Mouse (Mus musculus) neural tube, embryonic 14.5 days (tissue): Measurements from ENCODE around the gene St6gal1. TPM values are rescaled to one million over a fixed set of nuclear protein-coding genes. Genes with fewer than 3 reads are reported as not detected.

Experiments
- ATAC-seq: fragments of 200-750 bp; cut with Nextera tagmentation; 2 replicates; pipeline ENCODE4 v1.8.0; 2017; ENCODE audit warnings: low read depth, mild to moderate bottlenecking, moderate TSS enrichment, moderate library complexity
- H3K27ac ChIP-seq: fragments of 300-500 bp; sonication (generic); 2 replicates; pipeline ENCODE4 v1.5.1; 2014; ENCODE audit warnings: low read depth, mild to moderate bottlenecking, control low read depth, low read length, moderate library complexity, mixed read lengths
- H3K27me3 ChIP-seq: fragments of 300-500 bp; sonication (generic); 2 replicates; pipeline ENCODE4 v1.6.1; 2014; ENCODE audit warnings: low read length; ENCODE audit not compliant: control insufficient read depth, insufficient read depth
- H3K36me3 ChIP-seq: fragments of 300-500 bp; sonication (generic); 2 replicates; pipeline ENCODE4 v1.6.1; 2014; ENCODE audit warnings: low read length, mixed read lengths; ENCODE audit not compliant: control insufficient read depth, insufficient read depth
- H3K4me1 ChIP-seq: fragments of 300-500 bp; sonication (generic); 2 replicates; pipeline ENCODE4 v1.6.1; 2014; ENCODE audit warnings: low read length; ENCODE audit not compliant: control insufficient read depth, insufficient read depth
- H3K4me2 ChIP-seq: fragments of 300-500 bp; sonication (generic); 2 replicates; pipeline ENCODE4 v1.6.1; 2014; ENCODE audit warnings: mild to moderate bottlenecking, low read depth, low read length, control low read depth
- H3K4me3 ChIP-seq: fragments of 300-500 bp; sonication (generic); 2 replicates; pipeline ENCODE4 v1.5.1; 2014; ENCODE audit warnings: low read depth, low read length, control low read depth, mixed read lengths
- H3K9ac ChIP-seq: fragments of 300-500 bp; sonication (generic); replicated peaks from 2 replicates; pipeline ENCODE4 v1.6.1; 2014; ENCODE audit warnings: low read depth, mild to moderate bottlenecking, control low read depth, low read length, mixed read lengths
- H3K9me3 ChIP-seq: fragments of 300-500 bp; sonication (generic); 2 replicates; pipeline ENCODE4 v1.6.1; 2016; ENCODE audit warnings: low read length; ENCODE audit not compliant: control insufficient read depth
- WGBS: fragments of 180-500 bp; shearing (Covaris S2); extraction: QIAGEN DNeasy Blood & Tissue Kit; methylation state at CpG from one replicate; pipeline ENCODE4 v1.1.7; 2014; 5-methylcytosine and 5-hydroxymethylcytosine counted together
- polyA plus RNA-seq: library from polyadenylated mRNA; unstranded; fragments of >200 nt; fragmentation: Nextera tagmentation; extraction: Ambion mirVana; gene quantifications from 2 replicates; pipeline ENCODE4 v1.2.1, GENCODE M21; 2014

The St6gal1 gene
- polyA plus RNA-seq, 1 experiment from 2014 or later: 23.0 TPM

GRCm38 (mm10) chr16:23185824-23186223, 38.7 kb upstream of the St6gal1 start:
- H3K9ac ChIP-seq: no peak overlapping the region
- no peak overlapping the region for H3K27ac ChIP-seq
- H3K36me3 ChIP-seq: no peaks in the 10 kb centered on the region
- no peak for ATAC-seq
- no peaks in the 10 kb centered on the region for H3K4me1 ChIP-seq
- no peak overlapping the region for H3K4me2 ChIP-seq
- no peaks in the 10 kb centered on the region for H3K9me3 ChIP-seq
- no peak overlapping the region for H3K4me3 ChIP-seq
- WGBS: 94% methylated on average over 2 of the region's 2 CpGs
- no peaks in the 10 kb centered on the region for H3K27me3 ChIP-seq

DNA sequence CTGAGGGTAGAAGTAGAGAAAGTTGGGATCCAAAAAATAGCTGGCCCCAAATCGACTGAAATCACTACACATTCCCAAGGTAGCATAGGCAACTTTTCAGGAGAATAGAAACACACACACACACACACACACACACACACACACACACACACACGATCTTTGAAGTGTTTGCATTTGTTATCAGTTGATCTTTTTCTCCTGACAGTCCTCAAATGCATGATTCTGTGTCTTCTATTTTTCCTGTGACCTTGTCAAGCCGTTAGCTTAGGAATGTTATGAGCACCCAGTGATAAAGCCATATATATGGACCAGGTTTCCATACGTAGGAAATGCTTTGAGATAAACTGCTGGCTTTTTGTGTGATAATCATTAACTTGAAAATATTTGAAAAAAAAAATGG, 38.1 kb upstream of the St6gal1 start:
- Histone ChIP-seq H3K4me3 (no peak overlapping the region), H3K9me3 (no peaks in the 10 kb centered on the region), H3K27ac (no peak overlapping the region), H3K4me1 (no peaks in the 10 kb centered on the region), H3K36me3 (no peaks in the 10 kb centered on the region), H3K27me3 (no peaks in the 10 kb centered on the region), H3K4me2 (no peak overlapping the region), H3K9ac (no peak overlapping the region)
- 88% methylated on average over 4 of the region's 4 CpGs for WGBS
- no peak for ATAC-seq

- Histone ChIP-seq H3K36me3 (no peaks in the 10 kb centered on the region), H3K4me2 (no peak overlapping the region), H3K4me1 (no peaks in the 10 kb centered on the region), H3K27me3 (no peaks in the 10 kb centered on the region), H3K9ac (no peak overlapping the region), H3K4me3 (no peak overlapping the region), H3K9me3 (no peaks in the 10 kb centered on the region), H3K27ac (no peak overlapping the region)
- WGBS: 90% methylated on average over 7 of the region's 7 CpGs
- ATAC-seq: no peak
Measured at GRCm38 (mm10) chr16:23187983-23188382, 36.6 kb upstream of the St6gal1 start.

DNA sequence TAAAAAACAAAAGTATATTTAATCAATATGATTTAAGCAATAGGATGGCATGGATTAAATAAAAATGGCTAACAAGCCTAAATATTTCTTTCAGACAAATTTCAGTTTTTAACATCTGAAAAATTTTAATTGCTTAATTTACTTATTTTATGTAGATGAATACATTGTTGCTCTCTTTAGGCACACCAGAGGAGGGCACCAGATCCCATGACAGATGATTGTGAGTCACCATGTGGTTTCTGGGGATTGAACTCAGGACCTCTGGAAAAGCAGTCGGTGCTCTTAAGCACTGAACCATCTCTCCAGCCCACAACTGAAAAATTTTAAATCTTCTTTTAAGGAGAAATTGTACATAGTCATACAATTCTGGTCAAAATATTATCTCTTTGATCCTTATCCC, 34.9 kb upstream of the St6gal1 start:
- no peaks in the 10 kb centered on the region for H3K36me3 ChIP-seq
- 89% methylated on average over 1 of the region's 1 CpGs for WGBS
- H3K27ac ChIP-seq: no peak overlapping the region
- no peaks in the 10 kb centered on the region for H3K4me1 ChIP-seq
- no peaks in the 10 kb centered on the region for H3K27me3 ChIP-seq
- no peak overlapping the region for H3K4me2 ChIP-seq
- no peak overlapping the region for H3K4me3 ChIP-seq
- no peaks in the 10 kb centered on the region for H3K9me3 ChIP-seq
- H3K9ac ChIP-seq: no peak overlapping the region
- ATAC-seq: no peak

DNA sequence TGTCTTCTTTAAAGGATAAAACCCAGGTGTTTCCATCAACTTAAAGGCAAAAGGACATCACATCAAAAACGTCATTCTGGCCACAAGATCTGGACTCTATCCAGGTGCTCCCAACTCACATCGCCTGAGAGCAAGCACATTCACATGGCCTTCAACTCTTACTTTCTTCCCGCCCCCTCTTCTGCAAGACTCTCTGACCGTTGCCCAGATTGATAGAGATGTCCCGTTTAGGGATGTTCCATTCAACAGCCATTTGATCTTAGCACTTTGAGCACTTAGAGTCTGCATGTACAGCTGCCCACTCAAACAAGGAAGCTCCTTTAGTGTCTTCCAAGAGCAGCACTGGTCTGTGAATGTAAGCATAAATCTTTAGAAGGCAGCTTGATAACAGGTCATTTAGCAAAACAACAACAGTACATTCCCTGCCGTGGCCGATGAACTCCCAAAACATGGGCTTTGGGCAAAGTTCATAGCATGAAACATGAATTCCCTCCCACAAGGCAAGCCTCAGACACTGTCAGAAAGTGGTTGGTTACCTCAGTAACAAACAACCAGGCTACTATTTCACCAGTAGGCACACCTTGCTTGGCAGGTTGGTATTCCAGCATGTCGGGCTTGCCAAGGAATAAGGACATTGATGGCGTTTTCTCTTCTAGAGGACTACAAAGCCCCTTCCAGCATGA, 32.8 kb upstream of the St6gal1 start:
- Histone ChIP-seq H3K27ac (no peak overlapping the region), H3K27me3 (no peaks in the 10 kb centered on the region), H3K4me3 (no peak overlapping the region), H3K9ac (no peak overlapping the region), H3K9me3 (no peaks in the 10 kb centered on the region), H3K4me2 (no peak overlapping the region), H3K36me3 (no peaks in the 10 kb centered on the region), H3K4me1 (no peaks in the 10 kb centered on the region)
- 83% methylated on average over 9 of the region's 9 CpGs for WGBS
- ATAC-seq: no peak

DNA sequence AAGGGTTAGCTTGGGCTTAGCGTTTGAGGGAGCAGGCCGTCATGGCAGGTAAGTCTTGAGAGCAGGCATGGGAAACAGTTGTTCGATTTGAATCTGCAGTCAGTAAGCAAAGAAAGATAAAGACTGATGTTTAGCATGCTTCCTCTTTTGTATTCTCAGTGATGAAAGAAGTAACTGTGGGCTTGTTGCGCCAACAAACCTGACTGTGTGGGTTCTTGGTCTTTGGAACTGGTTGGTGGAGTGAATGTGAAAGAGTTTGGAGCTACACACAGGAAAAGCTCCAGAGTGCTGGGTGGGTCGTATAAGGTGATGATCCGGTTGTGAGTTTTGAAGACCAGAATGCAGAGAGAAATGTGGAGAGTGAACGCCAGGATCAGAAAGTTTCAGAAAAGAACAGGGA, 28.9 kb upstream of the St6gal1 start:
- H3K4me3 ChIP-seq: no peak overlapping the region
- no peaks in the 10 kb centered on the region for H3K4me1 ChIP-seq
- no peak overlapping the region for H3K9ac ChIP-seq
- ATAC-seq: no peak
- no peaks in the 10 kb centered on the region for H3K9me3 ChIP-seq
- no peak overlapping the region for H3K4me2 ChIP-seq
- H3K36me3 ChIP-seq: no peaks in the 10 kb centered on the region
- WGBS: 84% methylated on average over 7 of the region's 7 CpGs
- H3K27me3 ChIP-seq: no peaks in the 10 kb centered on the region
- no peak overlapping the region for H3K27ac ChIP-seq

DNA sequence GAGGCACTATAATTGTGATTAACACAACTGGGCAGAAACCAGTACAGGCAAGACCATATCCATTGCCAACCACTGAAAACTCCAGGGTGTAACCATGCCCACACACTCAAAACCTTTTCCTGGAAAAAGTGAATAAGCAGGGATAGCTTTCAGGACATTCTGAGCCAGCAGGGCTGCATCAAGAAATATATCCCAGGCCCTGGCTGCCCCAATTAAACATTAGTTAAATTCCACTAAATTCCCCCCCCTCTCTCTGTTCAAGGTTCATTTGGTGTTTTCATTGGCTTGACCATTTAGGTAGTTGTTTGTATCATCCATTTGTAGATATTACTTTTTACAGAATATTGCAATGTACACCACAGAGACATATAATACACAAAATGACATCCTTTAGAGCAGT, 28.2 kb upstream of the St6gal1 start:
- no peak overlapping the region for H3K9ac ChIP-seq
- no peaks in the 10 kb centered on the region for H3K9me3 ChIP-seq
- H3K4me1 ChIP-seq: no peaks in the 10 kb centered on the region
- no peak overlapping the region for H3K4me3 ChIP-seq
- H3K27me3 ChIP-seq: no peaks in the 10 kb centered on the region
- no peak for ATAC-seq
- H3K4me2 ChIP-seq: no peak overlapping the region
- H3K36me3 ChIP-seq: no peaks in the 10 kb centered on the region
- no peak overlapping the region for H3K27ac ChIP-seq

GRCm38 (mm10) chr16:23196791-23197190, 27.7 kb upstream of the St6gal1 start:
- H3K4me1 ChIP-seq: no peaks in the 10 kb centered on the region
- no peak for ATAC-seq
- WGBS: 93% methylated on average over 6 of the region's 6 CpGs
- no peak overlapping the region for H3K27ac ChIP-seq
- H3K4me2 ChIP-seq: no peak overlapping the region
- H3K27me3 ChIP-seq: no peaks in the 10 kb centered on the region
- H3K9me3 ChIP-seq: no peaks in the 10 kb centered on the region
- H3K4me3 ChIP-seq: no peak overlapping the region
- no peaks in the 10 kb centered on the region for H3K36me3 ChIP-seq
- H3K9ac ChIP-seq: no peak overlapping the region

DNA sequence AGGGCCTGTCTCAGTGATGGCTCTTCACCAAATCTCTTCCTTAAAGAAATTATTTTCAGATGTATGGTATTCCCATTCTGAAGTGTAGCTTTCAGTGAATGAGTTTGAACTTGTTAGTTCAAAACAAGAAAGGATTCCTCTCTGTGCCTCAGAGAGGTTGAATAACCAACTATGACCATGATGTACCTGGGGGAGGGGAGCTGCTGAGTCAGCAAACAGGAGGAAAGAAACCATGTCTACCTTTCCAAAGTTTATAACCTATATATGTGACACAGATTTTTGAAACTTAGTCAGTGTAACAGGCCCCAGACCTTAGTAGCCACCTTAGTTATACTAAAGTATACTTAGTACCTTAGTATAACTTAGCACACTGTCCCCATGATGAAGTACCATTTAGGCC, 23.0 kb upstream of the St6gal1 start:
- H3K27me3 ChIP-seq: no peaks in the 10 kb centered on the region
- H3K4me2 ChIP-seq: no peak overlapping the region
- ATAC-seq: no peak
- H3K4me1 ChIP-seq: no peaks in the 10 kb centered on the region
- no peak overlapping the region for H3K27ac ChIP-seq
- H3K36me3 ChIP-seq: no peaks in the 10 kb centered on the region
- H3K9me3 ChIP-seq: no peaks in the 10 kb centered on the region
- no peak overlapping the region for H3K4me3 ChIP-seq
- no peak overlapping the region for H3K9ac ChIP-seq
